Mouse (Mus musculus): Measurements from ENCODE around the gene Dapk3. TPM values are rescaled to one million over a fixed set of nuclear protein-coding genes. Genes with fewer than 3 reads are reported as not detected.

The Dapk3 gene
- total RNA-seq, 2 experiments from 2014 or later, result 65.6 to 77.8 TPM

Other genes starting within 250 kb of the Dapk3 start
- 100 to 1,000 TPM; 161 to 175 TPM for gene Gng7, start 168.1 kb upstream of the Dapk3 start, total RNA-seq (2021)
- gene Diras1, start 157.3 kb upstream of the Dapk3 start, total RNA-seq (2021), result 10 to 100 TPM; 96.5 to 98.1 TPM
- 10 to 100 TPM; 69.6 to 71.4 TPM for gene Slc39a3, start 145.6 kb upstream of the Dapk3 start, total RNA-seq (2021)
- gene Sgta, start 122.8 kb upstream of the Dapk3 start, total RNA-seq (2021), result 100 to 1,000 TPM; 174 to 175 TPM
- gene Thop1, start 113.0 kb upstream of the Dapk3 start, total RNA-seq (2021), result 10 to 100 TPM; 48.9 to 55.3 TPM
- under 1 TPM; 0.52 to 0.71 TPM for gene Creb3l3, start 84.1 kb upstream of the Dapk3 start, total RNA-seq (2021)
- gene Map2k2, start 77.1 kb upstream of the Dapk3 start, total RNA-seq (2021), result 100 to 1,000 TPM; 132 to 141 TPM
- 100 to 1,000 TPM; 109 to 116 TPM for gene Zbtb7a, start 47.8 kb upstream of the Dapk3 start, total RNA-seq (2021)
- gene Pias4, start 15.1 kb upstream of the Dapk3 start, total RNA-seq (2021), result 10 to 100 TPM; 26.2 to 29.8 TPM
- 100 to 1,000 TPM; 868 to 892 TPM for gene Eef2, start 6.4 kb upstream of the Dapk3 start, total RNA-seq (2021)
- gene 4930442H23Rik, start 844 bp downstream of the Dapk3 start, total RNA-seq (2021), result not detected
- under 1 TPM; 0.20 to 0.25 TPM for gene Nmrk2, start 19.0 kb downstream of the Dapk3 start, total RNA-seq (2021)
- 100 to 1,000 TPM; 150 TPM for gene Atcay, start 47.8 kb downstream of the Dapk3 start, total RNA-seq (2021)
- gene Zfr2, start 50.1 kb downstream of the Dapk3 start, total RNA-seq (2021), result 10 to 100 TPM; 65.7 to 70.0 TPM
- gene Matk, start 69.9 kb downstream of the Dapk3 start, total RNA-seq (2021), result 100 to 1,000 TPM; 227 to 236 TPM
- 10 to 100 TPM; 32.3 to 36.0 TPM for gene Mrpl54, start 83.9 kb downstream of the Dapk3 start, total RNA-seq (2021)
- gene Apba3, start 84.0 kb downstream of the Dapk3 start, total RNA-seq (2021), result 10 to 100 TPM; 39.3 to 56.0 TPM
- 1 to 10 TPM in 1 of 2 experiments, under 1 TPM in 1; 0.65 to 1.7 TPM for gene Tjp3, start 108.6 kb downstream of the Dapk3 start, total RNA-seq (2021)
- 100 to 1,000 TPM; 301 to 304 TPM for gene Pip5k1c, start 110.0 kb downstream of the Dapk3 start, total RNA-seq (2021)
- 10 to 100 TPM; 28.9 to 30.1 TPM for gene Cactin, start 138.1 kb downstream of the Dapk3 start, total RNA-seq (2021)
- gene Tbxa2r, start 145.7 kb downstream of the Dapk3 start, total RNA-seq (2021), result 1 to 10 TPM in 1 of 2 experiments, under 1 TPM in 1; 0.91 to 1.1 TPM
- 1 to 10 TPM; 1.7 to 1.9 TPM for gene Gipc3, start 160.3 kb downstream of the Dapk3 start, total RNA-seq (2021)
- gene Hmg20b, start 167.5 kb downstream of the Dapk3 start, total RNA-seq (2021), result 10 to 100 TPM; 27.6 to 35.0 TPM
- gene Mfsd12, start 174.5 kb downstream of the Dapk3 start, total RNA-seq (2021), result 10 to 100 TPM; 43.5 to 48.4 TPM
- gene 4930404N11Rik, start 182.8 kb downstream of the Dapk3 start, total RNA-seq (2021), result 1 to 10 TPM; 1.6 to 1.9 TPM
- 10 to 100 TPM; 61.5 to 68.9 TPM for gene Fzr1, start 195.5 kb downstream of the Dapk3 start, total RNA-seq (2021)
- 10 to 100 TPM; 72.5 to 76.9 TPM for gene Dohh, start 201.4 kb downstream of the Dapk3 start, total RNA-seq (2021)
- gene Gm48551, start 201.5 kb downstream of the Dapk3 start, total RNA-seq (2021), result 1 to 10 TPM; 4.0 to 6.6 TPM
- gene Gm48552, start 206.0 kb downstream of the Dapk3 start, total RNA-seq (2021), result 1 to 10 TPM; 4.5 to 7.1 TPM
- gene Smim24, start 210.0 kb downstream of the Dapk3 start, total RNA-seq (2021), result 1 to 10 TPM; 1.6 to 1.7 TPM

Data from layer of hippocampus, postnatal 36 days (tissue).